Mouse (Mus musculus): ENCODE data around the gene Prdm16.

The Prdm16 gene

DNA sequence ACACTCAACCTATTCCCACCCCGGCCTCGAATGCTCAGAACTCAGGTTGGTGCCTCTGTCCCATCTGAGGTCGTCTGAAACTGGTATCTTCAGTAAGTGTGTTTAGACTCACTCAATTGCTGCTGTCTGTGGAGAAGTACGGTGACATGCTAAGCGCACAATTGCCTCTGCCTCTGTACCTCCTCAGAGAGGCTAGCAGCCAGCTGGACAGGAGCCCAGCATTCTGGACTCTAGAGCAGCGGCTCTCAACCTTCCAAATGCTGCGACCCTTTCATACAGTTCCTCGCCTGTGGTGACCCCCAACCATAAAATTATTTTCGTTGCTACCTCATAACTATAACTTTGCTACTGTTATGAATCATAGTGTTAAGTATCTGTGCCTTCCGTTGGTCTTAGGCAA lies 34.3 kb downstream of the Prdm16 start:
- peak; percentile 45 to 49 for DNase-seq

DNA sequence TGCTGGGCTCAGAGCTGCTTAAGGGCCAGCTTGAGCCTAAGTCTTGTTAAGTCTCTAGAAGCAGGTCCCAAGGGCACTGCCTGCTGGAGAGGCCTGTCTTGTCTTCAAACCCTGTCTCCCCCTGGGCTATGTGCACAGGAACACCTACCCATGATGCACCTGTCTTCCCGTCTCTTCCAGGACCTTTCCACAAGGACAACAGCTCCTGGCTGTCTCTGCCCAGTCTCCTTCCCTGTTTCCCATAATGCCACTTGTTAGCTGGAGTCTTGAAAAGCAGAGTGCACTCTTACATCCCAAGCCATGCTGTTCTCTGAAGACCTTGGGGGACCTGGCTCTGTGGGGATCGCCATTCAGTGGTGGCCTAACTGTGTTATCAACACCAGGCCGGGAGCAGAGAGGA lies 35.7 kb downstream of the Prdm16 start:
- DNase-seq, result no peak

DNA sequence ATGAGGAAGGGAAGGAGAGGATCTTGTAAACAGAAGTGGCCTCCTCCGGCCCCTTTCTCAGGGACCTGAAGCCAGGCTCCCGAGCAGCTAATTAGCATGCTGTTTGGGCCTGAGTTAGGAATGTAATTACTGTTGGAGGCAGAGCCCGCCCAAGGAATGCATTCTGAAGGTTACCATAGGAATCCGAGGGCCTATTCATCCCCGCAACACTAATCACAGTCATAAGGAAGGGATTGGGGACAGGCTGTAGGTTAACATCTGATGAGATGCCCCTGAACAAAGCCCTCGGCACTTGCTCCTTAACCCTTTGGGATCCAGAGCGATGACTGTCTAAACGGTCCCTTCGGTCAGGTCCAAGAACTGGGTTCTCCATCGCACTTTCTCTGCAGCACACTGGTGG lies 36.7 kb downstream of the Prdm16 start:
- DNase-seq, result peak in 1 of 2 experiments; percentile 40

DNA sequence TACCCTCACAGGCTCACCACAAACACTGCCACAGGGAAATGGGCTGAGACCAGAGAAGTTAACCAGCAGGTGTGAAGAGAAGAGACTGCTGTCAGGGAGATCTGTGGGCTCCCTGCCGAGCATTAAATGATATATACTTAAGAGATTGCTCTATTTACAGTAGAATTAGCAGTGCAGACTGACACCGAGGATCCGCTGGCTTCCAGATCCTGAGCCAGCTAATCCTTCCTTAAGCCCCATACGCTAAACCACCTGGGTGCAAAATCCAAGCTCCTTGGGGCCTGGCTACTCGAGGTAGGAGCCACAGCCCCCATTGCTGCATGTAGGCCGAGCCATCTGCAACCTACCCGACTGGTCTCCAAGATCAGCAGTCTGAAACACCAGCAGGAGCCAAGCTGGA lies 38.3 kb downstream of the Prdm16 start:
- no peak for DNase-seq

DNA sequence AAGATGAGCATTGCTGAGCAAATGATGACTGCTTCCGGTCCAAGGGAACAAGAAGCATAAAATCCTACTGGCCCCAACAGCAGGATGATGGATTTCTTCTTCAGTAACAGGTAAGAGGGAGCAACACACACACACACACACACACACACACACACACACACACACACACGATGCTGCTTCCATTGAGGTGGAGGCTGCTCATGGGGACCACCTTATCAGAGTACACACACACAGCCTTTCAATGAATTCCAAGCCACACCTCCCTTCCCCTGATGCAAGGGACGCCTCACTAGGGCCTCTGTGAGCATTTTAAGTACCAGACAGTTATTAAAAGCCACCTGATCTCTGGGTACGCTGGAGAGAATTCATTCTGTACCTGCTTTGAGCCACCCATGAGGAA lies 39.9 kb downstream of the Prdm16 start:
- DNase-seq, result no peak

DNA sequence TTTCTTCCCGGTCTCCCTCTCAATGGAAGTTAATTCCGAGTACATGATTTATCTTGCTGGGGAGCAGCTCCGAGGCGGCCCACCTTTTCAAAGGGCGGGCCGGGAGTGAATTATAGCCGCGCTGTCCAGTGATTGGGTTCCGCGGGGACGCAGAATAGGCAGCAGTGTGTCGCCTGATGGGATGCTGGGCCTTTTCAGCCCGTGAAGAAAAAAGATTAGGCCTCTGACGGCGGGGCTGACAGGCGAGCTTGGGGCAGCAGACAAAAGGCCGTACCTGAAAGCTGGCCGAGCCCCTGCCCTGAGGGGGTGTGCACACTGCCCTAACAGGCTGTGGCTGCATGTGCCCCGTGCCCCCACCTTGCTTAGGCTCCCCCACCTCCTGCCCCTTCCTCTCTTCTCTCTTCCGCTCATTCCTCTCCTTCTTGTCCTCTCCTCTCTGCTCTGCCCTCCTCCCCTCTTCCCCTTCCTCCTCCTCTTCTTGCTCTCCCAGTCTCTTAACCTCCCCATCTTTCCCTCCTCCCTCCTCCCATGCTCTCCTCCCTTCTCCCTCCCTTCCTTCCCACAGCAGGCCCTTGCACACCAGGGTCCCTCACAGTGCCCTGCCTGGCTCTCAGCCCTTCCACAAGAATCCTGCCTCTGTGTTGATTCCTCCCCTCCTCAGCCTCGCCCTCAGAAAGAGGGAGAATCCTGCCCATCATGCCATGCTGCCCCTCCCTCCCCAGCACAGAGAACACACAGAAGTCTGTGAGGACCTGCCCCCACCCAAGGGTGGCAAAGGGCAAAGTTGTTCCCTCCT lies 41.7 kb downstream of the Prdm16 start:
- DNase-seq, result peak; percentile 27 to 36

DNA sequence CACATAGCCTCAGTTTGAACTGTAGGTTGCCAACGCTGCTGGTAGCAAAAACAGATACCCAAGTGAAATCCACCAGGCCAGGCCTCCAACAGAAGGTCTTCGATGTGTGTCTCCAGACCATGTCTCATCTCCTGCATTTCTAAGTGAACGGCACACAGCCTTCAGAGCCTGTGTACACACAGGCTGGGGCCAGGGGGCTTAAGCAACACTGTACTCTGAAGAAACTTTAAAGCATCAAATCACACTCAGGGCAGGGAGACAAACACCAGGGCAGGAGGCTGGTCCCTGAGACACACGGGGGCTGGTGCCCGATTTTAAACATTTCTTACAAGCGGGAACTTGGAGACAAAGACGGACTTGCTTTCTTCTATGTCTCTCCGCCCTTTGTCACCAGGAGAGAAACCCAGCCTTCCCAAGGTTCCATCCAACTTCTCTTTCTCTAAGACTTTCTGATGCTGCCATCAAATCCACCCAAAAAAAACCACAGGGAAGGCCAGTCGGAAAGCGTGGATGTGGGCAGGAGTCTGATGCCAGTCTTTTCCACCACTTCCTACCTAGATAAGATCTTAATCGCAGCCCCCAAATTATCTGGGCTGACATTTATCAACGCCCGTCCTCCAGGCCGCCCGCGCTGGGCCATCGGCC lies 42.4 kb downstream of the Prdm16 start:
- DNase-seq, result no peak

DNA sequence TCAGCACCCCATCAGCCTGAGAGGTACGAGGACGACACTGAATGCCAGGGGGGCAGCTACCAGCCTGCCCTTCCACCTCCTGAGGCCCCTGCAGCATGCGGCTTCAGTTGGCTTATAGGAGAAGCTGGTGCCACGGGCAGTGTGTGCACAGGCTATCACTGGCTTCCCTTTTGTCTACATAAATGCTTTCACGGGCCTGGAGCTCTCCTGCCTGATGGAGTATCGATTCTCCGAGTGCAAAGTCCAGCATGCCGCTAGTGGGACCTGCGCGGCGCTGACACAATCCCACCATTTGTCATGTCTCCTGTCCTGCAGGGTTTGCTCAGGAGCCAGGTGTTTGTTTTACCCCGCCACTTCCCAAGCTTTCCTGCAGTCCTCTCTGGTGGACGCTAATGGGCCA lies 44.1 kb downstream of the Prdm16 start:
- no peak for DNase-seq

DNA sequence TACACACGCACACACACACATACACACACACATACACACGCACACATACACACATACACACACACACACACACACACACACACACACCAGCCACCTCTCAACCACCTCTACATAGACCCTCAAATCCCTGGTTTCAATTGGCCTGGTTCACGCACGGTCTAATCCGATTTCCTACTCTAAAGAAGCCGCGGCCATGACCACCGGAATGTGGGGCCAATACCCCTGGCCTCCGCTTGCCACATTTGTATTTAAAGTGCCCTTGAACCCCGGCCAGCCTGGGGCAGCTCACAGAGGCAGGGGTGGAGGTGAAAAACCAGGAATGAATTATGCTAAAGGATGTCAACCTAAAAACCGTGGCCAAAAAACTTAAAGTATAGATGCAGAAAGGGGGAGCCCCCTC lies 45.8 kb downstream of the Prdm16 start:
- DNase-seq, result no peak

DNA sequence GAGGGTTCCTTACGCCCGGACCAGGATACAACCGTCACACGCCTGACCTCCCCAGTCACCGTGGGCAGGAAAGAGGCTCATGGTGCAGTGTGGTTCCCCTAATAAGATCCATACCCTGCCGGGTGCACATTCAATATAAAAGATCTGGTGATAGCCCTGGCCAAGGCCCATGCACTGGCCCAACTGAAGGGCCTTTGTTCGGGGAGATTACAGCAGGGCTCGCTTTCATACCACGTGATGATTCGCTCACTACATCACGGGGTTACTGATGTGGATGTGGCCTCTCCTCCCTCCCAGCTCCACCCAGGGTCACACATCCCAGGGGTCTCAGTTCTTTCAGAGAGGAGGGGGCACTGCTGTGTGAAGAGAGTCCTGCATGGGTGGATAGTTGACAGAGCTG lies 50.3 kb downstream of the Prdm16 start:
- DNase-seq, result no peak

DNA sequence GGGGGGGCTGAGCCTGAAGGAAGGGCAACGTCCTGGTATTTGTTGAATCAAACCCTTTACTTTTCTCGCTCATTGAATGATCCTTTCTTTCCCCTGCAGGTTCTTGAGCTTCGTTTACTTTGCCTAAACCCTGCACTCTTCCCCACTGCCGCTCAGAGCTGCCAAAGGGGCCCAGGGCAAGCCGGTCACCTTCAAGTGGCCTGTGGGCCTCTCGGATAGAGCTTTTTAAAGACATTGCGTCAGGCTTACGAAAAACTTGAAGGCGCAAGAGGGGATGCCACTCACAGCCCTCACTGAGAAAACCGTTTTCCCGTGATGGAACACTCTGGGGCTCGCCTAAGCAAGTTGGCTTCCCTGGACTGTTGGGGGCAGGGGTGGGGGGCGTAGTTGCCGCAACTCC lies 50.9 kb downstream of the Prdm16 start:
- no peak for DNase-seq

DNA sequence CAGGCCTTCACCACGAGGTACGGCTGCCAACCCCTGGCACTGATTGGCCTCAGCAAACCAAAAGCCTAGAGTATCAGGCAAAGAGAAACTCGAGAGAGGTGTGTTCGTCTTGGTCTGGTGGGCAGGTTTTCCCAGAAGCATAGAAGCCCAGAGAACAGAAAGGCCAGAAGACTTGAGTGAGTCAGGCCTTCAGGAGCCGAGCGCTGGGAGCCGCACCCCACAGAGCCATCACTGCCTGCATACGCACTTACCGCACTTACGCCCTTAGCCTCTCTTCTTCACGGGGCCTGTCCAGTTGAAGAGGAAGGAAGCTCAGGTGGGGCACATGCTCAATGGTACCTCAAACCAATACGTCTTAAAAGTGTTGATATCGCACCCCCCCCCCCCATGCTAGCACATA lies 53.0 kb downstream of the Prdm16 start:
- DNase-seq, result no peak

DNA sequence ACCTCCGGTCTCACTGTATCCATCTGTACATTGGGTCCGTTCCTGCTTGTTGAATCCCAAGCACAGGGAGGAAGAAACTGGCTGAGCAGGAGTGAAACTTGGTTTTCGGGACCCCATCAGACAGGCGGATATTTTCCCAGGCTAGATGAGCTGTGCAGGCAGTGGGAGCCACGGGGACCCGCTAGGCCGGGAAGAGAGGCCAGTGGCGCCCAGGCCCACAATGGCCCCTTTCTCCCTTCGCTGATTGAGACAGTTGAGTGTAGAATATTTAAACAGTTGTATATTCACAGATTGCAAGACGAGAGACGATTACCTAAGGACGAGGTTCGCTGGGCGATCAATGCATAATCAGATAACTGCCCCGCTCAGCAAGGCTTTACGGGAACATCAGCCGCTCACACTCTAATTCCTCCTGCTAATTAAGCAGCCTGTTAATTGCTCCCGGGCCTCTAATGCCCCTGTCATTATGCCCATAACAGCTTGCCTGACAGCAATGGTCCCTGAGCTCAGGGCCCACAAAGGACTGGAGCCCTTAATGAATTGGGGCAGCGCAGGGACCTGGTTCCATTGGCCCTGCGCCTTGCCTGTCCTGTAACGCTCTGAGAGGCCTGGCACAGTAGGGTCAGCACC lies 54.0 kb downstream of the Prdm16 start:
- DNase-seq, result no peak

DNA sequence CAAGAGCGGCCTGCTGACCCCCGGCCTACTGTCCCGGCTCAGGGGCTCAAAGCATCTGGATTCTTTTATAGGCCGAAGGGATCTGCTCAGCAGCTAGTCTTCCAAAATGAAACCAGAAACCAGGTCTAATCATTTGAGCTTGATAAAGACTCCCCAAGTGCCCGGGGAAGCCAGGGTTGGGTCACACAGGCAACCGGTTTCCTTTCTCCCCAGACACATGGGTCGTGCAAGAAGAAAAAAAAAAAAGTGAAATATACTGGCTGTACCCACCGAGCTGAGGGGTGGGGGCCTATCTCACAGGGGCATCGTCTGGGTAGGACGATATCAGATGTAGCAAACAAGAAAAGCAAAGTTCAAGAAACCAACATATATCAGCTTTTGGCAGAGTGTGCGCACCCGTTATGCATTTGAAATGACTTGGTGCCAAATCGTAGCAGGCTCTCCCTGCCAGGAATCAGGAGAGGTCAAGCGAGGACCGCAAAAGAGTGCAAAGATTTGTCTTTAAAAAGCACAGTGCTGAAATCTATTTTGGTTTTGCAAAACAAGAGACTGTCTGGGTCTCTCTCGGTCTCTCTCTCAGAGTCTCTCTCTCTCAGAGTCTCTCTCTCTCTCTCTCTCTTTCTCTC lies 55.3 kb downstream of the Prdm16 start:
- no peak for DNase-seq

DNA sequence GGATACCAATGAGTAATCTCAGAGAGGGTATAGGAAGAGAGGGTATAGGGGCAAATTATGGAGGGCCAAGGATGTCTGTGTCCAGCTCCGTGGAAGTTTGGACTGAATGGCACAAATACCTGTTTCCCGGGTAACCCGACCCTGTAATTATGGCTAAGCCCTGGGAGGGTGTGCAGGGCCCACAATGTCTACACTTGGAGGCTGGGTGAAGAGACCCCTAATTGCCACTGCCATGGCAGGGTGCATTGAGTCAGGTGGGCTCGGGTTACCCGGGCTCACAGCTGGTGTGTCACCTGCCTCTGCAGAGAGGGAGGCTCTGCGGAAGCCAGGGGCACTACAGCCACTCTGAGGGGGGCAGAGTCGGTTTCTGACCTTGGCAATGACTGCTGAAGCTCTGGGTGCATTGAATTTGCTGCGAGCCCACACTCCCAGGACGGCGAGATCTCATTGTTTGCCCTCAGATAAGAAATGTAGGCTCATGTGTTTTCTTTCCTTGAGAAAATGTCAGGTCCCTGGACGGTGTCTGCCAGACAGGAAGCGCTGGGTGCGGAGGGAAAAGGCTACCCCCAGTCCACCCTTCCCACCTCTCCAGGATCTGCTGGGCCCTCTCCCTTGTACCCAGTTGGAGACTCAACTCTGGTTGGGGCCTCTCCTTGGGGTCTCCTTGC lies 62.3 kb downstream of the Prdm16 start:
- DNase-seq, result no peak

DNA sequence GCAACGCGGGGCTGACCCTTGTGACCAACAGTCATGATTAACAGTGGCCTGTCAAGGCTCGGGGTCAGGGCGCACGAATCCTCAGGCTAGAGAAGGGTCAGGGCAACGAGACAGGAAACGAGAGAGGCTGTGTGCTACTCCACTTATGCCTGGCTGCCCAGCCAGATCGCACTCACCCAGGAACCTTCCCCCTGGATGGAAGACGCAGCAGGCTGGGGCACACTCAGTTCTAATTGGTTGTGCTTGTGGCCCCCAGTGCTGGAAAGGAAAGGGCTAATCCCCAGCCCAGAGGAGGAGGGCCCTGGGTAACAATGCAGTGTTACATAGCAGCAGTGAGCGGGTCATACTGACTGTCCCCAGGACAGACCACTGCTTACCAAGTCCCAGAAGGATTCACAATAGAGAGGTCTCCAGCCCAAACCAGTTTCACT lies 66.2 kb downstream of the Prdm16 start:
- DNase-seq, result peak; percentile 26 to 44

DNA sequence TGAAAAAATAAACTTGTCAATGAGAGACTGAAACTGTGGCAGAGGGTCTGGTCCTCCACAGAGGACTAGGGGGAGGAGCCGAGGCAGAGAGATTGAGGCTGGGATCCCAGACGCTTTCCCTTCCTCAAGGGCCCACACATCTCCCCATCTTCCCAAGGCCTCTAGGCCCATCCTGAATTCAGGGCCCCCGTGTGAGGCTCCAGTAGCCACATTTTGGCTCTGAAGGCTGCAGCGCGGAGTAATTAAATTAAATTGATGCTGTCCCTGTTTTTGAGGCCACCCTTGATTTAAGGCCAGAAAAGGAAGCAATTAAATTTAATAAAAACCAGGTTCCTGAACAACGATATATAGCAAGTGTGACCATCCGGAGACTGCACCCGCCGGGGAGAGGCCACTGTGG lies 66.8 kb downstream of the Prdm16 start:
- DNase-seq, result no peak

DNA sequence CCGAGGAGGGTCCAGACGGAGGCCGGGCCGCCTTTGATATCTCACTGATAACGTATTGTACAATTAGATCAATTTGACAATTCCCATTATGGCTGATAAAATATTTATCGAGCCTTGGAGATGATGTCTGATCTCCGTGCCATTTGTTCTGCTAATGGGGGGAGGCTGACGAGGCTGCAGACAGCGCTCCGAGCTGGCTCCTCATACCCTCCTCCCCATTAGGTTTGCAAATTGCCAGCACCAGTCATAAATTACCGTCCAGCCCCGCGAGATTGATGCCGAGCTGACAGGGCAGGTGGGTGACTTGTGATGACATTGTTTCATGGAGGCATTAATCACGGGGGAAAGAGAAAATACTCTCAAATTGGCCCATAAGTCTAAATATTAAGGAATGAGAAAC lies 67.9 kb downstream of the Prdm16 start:
- no peak for DNase-seq

DNA sequence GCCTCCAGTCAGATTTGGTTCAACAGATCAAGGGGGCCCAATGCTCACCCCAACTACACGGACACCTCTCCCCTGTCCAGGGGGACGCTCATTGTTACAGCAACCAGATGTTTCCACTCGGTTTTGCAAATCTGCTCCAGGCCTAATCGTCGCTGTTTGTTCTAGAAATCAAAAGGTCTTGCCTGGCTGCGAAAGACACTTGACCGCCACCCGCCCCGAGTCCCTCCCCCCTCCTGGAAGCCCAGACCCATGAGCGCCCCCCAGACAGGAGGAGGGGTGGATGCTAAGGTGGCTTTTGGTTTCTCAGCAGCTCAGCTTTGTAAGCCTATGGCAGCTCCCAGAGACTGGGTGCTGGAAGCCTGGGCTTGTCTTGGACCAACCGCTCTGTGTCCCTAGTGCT lies 68.7 kb downstream of the Prdm16 start:
- no peak for DNase-seq

DNA sequence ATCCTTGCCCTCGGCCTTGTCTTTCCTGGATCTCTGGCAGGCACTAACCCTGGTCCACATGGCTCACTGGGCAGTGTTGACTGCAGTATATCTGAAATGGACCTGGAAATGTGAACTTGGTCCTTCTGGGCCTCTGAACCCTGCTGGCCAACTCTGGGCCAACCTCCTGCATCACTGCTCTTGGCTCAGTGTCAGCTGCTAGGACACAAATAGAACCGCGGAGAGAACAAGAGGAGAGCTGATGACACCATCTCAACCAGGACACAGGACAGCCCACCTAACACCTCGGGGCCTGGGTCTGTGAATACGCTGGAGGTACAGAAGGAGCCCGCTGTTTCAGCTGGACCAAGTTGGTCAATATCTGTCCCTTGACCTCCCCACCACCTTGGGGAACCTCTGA lies 73.5 kb downstream of the Prdm16 start:
- DNase-seq, result no peak

DNA sequence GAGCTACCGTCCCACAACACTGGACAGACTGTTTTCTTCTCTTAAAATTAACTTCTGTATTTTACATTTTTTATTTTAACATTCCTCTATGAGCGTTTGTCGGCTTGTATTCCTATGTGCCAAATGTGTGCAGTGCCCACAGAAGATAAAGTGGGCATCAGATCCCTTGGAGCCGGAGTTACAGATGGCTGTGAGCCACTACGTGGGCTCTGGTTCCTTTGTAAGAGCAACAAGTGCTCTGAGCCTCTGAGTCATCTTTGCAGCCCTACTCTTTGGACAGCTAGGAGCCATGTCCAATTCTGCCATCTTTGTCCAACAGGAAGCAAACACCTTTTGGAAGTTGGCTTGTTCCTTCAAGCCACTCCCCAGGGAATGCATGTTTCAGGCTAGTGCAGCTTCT lies 78.6 kb downstream of the Prdm16 start:
- no peak for DNase-seq

DNA sequence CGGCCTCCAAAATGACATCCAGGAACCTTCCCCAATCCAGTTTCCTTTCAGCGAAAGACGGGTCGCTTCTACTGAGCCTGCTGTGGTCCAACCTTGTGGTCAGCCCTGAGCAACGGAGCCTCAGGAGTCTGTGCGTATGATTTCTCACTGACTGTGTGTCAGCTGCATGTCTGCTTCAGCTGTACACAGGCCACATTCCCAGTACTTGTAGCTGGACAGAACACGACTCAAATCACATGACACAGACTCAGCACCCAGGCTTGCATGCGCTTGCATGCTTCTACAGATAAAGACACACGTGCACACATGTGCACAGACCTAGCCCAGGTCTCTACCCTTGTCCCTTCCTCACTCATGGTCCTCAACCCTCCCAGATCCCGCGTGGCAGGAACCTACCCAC lies 79.5 kb downstream of the Prdm16 start:
- no peak for DNase-seq

DNA sequence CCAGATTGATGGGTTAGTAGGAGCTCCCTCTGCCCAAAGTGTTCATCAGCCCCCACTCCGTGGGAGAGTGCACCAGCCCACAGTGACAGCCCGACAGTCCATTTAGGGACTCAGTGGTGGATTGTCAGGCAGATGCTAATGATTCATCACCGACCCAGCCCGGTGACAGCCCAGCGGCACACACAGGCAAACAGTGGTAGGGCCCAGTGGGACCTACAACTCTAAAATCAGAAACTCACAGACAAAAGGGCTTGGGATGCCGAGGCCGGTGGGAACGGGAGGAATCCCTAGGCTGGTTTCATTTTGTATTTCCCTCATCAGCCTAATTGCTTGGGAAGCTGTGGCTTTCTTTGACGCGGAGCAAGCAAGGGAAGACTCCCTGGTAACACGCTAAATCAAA lies 80.3 kb downstream of the Prdm16 start:
- no peak for DNase-seq
